Mouse (Mus musculus) lung, embryonic 15.5 days (tissue): Measurements from ENCODE around the gene Rec8. TPM values are rescaled to one million over a fixed set of nuclear protein-coding genes. Genes with fewer than 3 reads are reported as not detected.
A peak's percentile ranks its signal among the peaks of the same experiment; 100 is the strongest.

Experiments used
- ATAC-seq: fragments of 200-750 bp; cut with Nextera tagmentation; 2 replicates; pipeline ENCODE4 v1.8.0; 2017; ENCODE audit warnings: moderate number of reproducible peaks, borderline replicate concordance; ENCODE audit not compliant: low FRiP score, low TSS enrichment; ENCODE audit errors: extremely low read depth
- H3K27ac ChIP-seq: fragments of 300-500 bp; sonication (generic); 2 replicates; pipeline ENCODE4 v1.5.1; 2015; ENCODE audit warnings: moderate library complexity, mild to moderate bottlenecking, inconsistent platforms
- H3K27me3 ChIP-seq: fragments of 300-500 bp; sonication (generic); 2 replicates; pipeline ENCODE4 v1.6.1; 2015; ENCODE audit warnings: inconsistent platforms
- H3K36me3 ChIP-seq: fragments of 300-500 bp; sonication (generic); 2 replicates; pipeline ENCODE4 v1.6.1; 2015; ENCODE audit warnings: inconsistent platforms
- H3K4me1 ChIP-seq: fragments of 300-500 bp; sonication (generic); 2 replicates; pipeline ENCODE4 v1.6.1; 2015; ENCODE audit warnings: inconsistent platforms
- H3K4me2 ChIP-seq: fragments of 300-500 bp; sonication (generic); 2 replicates; pipeline ENCODE4 v1.6.1; 2015; ENCODE audit warnings: inconsistent platforms, mild to moderate bottlenecking, moderate library complexity
- H3K4me3 ChIP-seq: fragments of 300-500 bp; sonication (generic); 2 replicates; pipeline ENCODE4 v1.5.1; 2015; ENCODE audit warnings: mild to moderate bottlenecking, inconsistent platforms
- H3K9ac ChIP-seq: fragments of 300-500 bp; sonication (generic); 2 replicates; pipeline ENCODE4 v1.6.1; 2015; ENCODE audit warnings: inconsistent platforms
- H3K9me3 ChIP-seq: fragments of 300-500 bp; sonication (generic); 2 replicates; pipeline ENCODE4 v1.6.1; 2016; ENCODE audit warnings: inconsistent platforms
- WGBS: fragments of 180-500 bp; shearing (Covaris S2); methylation state at CpG from one replicate; pipeline ENCODE4 v1.1.7; 2015; 5-methylcytosine and 5-hydroxymethylcytosine counted together
- polyA plus RNA-seq: library from polyadenylated mRNA; unstranded; fragments of >200 nt; fragmentation: Nextera tagmentation; extraction: Ambion mirVana; gene quantifications from 2 replicates; pipeline ENCODE4 v1.2.1, GENCODE M21; 2015

The Rec8 gene
- polyA plus RNA-seq, 1 experiment from 2014 or later: 22.9 TPM

DNA sequence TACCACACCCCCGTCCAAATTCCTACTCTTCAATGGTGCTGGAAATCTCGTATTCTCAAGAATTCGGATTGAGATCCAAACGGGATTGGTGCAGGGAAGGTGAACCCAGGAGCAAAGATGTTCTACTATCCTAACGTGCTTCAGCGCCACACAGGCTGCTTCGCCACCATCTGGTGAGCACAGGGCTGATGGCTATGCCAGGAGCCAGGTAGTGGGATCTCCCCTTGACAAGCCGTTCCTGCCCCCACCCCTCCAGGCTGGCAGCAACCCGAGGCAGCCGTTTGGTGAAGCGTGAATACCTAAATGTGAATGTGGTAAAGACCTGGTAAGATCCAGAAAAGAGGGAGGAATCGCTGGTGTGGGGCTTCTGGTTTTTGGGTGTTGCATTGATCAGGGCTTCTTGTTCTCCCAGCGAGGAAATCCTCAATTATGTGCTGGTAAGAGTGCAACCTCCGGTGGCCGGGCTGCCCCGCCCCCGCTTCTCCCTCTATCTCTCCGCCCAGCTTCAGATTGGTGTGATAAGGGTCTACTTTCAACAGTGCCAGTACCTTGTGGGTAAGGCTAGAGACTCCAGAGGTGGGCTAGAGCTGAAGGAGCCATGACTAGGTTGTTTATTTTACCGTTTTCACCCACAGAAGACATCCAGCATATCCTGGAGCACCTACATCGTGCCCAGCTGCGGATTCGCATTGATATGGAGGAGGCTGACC, 804 bp downstream of the Rec8 start:
- Histone ChIP-seq H3K4me3 (peak overlapping the region; percentile 36), H3K9me3 (no peaks in the 10 kb centered on the region), H3K4me1 (peaks cover 7% of the 10 kb centered on the region; the same call in 1 of the 2 replicates), H3K9ac (peak overlapping the region; percentile 21), H3K36me3 (no peaks in the 10 kb centered on the region), H3K27me3 (no peaks in the 10 kb centered on the region), H3K27ac (peak overlapping the region; percentile 26; the same call in 1 of the 2 replicates), H3K4me2 (peak overlapping the region; percentile 52)
- WGBS: 27% methylated on average over 22 of the region's 22 CpGs
- no peak for ATAC-seq

GRCm38 (mm10) chr14:55628077-55628827, 10.4 kb downstream of the Rec8 start:
- 87% methylated on average over 27 of the region's 27 CpGs for WGBS
- no peak for ATAC-seq

DNA sequence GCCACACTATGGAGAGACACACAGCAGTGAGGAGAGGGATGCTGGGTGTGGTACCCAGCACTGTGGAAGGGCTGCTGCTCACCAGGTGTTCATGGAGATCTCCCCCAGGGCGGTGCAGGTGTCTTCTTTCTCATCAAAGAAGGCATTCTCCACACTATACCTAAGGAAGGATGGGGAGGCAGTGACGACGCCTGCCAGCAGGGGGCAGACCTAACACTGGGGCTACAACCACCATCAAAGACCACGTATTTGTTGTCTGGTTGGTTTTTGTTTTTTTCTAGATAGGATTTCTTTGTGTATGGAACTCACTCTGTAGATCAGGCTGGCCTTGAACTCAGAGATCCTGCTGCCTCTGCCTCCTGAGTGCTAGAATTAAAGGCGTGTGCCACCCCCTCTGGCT, 11.5 kb downstream of the Rec8 start:
- Histone ChIP-seq H3K36me3 (peaks cover 96% of the 10 kb centered on the region), H3K4me3 (no peak overlapping the region), H3K4me1 (no peaks in the 10 kb centered on the region; the same call in 1 of the 2 replicates), H3K27me3 (no peaks in the 10 kb centered on the region), H3K9me3 (no peaks in the 10 kb centered on the region), H3K27ac (no peak overlapping the region), H3K9ac (no peak overlapping the region), H3K4me2 (no peak overlapping the region)
- WGBS: 52% methylated on average over 5 of the region's 5 CpGs
- no peak for ATAC-seq

More at GRCm38 (mm10) chr14:55628077-55628827, 10.4 kb downstream of the Rec8 start:
- H3K27me3 ChIP-seq: no peaks in the 10 kb centered on the region
- H3K4me3 ChIP-seq: no peak overlapping the region
- no peaks in the 10 kb centered on the region for H3K4me1 ChIP-seq
- no peak overlapping the region for H3K27ac ChIP-seq
- H3K9me3 ChIP-seq: no peaks in the 10 kb centered on the region
- H3K9ac ChIP-seq: no peak overlapping the region
- peaks cover 92% of the 10 kb centered on the region for H3K36me3 ChIP-seq
- no peak overlapping the region for H3K4me2 ChIP-seq

DNA sequence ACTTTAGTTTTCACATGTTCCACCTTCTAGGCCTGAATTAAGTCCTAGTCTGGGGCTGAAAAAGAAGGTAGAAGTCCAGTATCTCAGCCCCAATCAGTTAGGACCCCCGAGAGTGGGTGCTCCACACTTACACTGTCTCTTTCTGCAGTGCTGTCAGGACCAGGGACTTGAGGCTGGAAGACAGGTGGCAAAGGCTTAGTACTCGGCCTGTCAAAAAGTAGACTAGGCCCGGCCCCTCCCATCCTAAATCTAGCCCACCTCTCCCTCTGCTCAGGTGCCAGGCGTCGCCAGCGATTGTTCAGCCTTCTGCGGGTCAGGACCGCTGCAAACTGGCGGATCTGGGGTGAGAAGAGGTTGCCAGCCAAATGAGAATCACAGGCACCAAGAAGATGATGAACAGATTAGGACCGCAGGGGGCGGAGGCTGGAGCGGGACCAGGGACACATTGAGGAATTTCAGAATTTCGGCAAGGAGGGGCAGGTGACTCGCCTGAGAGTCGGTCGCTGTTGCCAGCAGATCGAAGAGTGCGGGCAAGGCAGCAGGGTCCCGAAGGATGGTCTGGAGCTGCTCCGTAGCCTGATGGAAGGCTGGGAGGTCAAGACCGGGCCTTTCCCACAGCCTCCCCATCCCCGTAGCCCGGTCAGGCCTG, 17.2 kb downstream of the Rec8 start:
- Histone ChIP-seq H3K9ac (peak overlapping the region; percentile 81), H3K9me3 (no peaks in the 10 kb centered on the region), H3K4me2 (peak overlapping the region; percentile 98), H3K27ac (peak overlapping the region; percentile 58), H3K4me3 (peak overlapping the region; percentile 80), H3K27me3 (no peaks in the 10 kb centered on the region), H3K4me1 (peaks cover 15% of the 10 kb centered on the region; the same call in 1 of the 2 replicates), H3K36me3 (peaks cover 72% of the 10 kb centered on the region)
- peak; percentile 53; the same call in 1 of the 2 replicates for ATAC-seq
- WGBS: 2% methylated on average over 23 of the region's 23 CpGs

GRCm38 (mm10) chr14:55635523-55636007, 17.7 kb downstream of the Rec8 start, which contains the start of gene Ipo4:
Ipo4 (minus strand) TSS chr14:55635957.
- no peaks in the 10 kb centered on the region for H3K27me3 ChIP-seq
- 1% methylated on average over 33 of the region's 33 CpGs for WGBS
- H3K36me3 ChIP-seq: peaks cover 72% of the 10 kb centered on the region
- H3K9me3 ChIP-seq: no peaks in the 10 kb centered on the region
- H3K9ac ChIP-seq: peak within 1 kb of the TSS; percentile 81
- peak within 1 kb of the TSS; percentile 80 for H3K4me3 ChIP-seq
- H3K4me1 ChIP-seq: peaks cover 15% of the 10 kb centered on the region; the same call in 1 of the 2 replicates
- peak; percentile 87 for ATAC-seq
- peak within 1 kb of the TSS; percentile 58 for H3K27ac ChIP-seq
- peak within 1 kb of the TSS; percentile 98 for H3K4me2 ChIP-seq

GRCm38 (mm10) chr14:55637795-55638194, 20.0 kb downstream of the Rec8 start, which contains the start of gene Gm49378:
Gm49378 (minus strand) TSS chr14:55637895.
- peaks cover 58% of the 10 kb centered on the region for H3K36me3 ChIP-seq

GRCm38 (mm10) chr14:55640816-55641215, 23.0 kb downstream of the Rec8 start:
- Histone ChIP-seq H3K36me3 (peaks cover 45% of the 10 kb centered on the region), H3K9me3 (no peaks in the 10 kb centered on the region), H3K27ac (no peak overlapping the region), H3K4me2 (no peak overlapping the region), H3K4me1 (peaks cover 24% of the 10 kb centered on the region), H3K9ac (no peak overlapping the region), H3K27me3 (no peaks in the 10 kb centered on the region), H3K4me3 (no peak overlapping the region)
- no peak for ATAC-seq
- WGBS: 96% methylated on average over 14 of the region's 14 CpGs

More at GRCm38 (mm10) chr14:55637795-55638194, 20.0 kb downstream of the Rec8 start, which contains the start of gene Gm49378:
- no peak within 1 kb of the TSS for H3K4me2 ChIP-seq
- no peak within 1 kb of the TSS for H3K27ac ChIP-seq
- peaks cover 21% of the 10 kb centered on the region for H3K4me1 ChIP-seq
- H3K27me3 ChIP-seq: no peaks in the 10 kb centered on the region
- H3K4me3 ChIP-seq: no peak within 1 kb of the TSS
- no peak for ATAC-seq
- H3K9ac ChIP-seq: no peak within 1 kb of the TSS
- WGBS: 86% methylated on average over 9 of the region's 9 CpGs
- H3K9me3 ChIP-seq: no peaks in the 10 kb centered on the region

GRCm38 (mm10) chr14:55641291-55641690, 23.5 kb downstream of the Rec8 start:
- H3K9me3 ChIP-seq: no peaks in the 10 kb centered on the region
- no peak overlapping the region for H3K4me2 ChIP-seq
- H3K9ac ChIP-seq: no peak overlapping the region
- no peak for ATAC-seq
- H3K36me3 ChIP-seq: peaks cover 45% of the 10 kb centered on the region
- H3K27ac ChIP-seq: no peak overlapping the region
- peaks cover 20% of the 10 kb centered on the region for H3K4me1 ChIP-seq
- 92% methylated on average over 13 of the region's 13 CpGs for WGBS
- H3K27me3 ChIP-seq: no peaks in the 10 kb centered on the region
- no peak overlapping the region for H3K4me3 ChIP-seq

DNA sequence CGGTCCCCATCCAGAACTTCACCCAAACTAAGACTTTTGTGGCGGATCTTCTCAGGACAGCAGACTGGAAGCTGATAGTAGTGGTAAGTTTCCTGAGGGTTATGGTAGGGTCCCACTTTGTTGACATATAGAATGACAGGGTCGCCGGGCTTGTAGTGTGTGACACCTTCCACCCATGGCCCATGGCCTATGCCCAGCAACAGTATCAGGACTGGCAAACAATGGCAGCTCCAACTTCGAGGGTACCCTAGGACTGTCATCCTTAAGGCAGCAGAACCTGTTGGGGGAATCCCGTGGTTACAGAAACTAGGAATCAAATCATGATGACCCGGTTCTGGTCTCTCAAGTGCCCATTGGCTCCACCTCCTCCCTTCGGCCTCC, 24.8 kb downstream of the Rec8 start:
- peak; percentile 15; the same call in 1 of the 2 replicates for ATAC-seq
- 16% methylated on average over 8 of the region's 8 CpGs for WGBS

GRCm38 (mm10) chr14:55643060-55643907, 25.4 kb downstream of the Rec8 start, which contains the start of gene Tm9sf1:
Tm9sf1 (minus strand) TSS chr14:55643806.
- Histone ChIP-seq H3K27ac (peak within 1 kb of the TSS; percentile 96), H3K36me3 (peaks cover 34% of the 10 kb centered on the region), H3K9ac (peak within 1 kb of the TSS; percentile 97), H3K9me3 (no peaks in the 10 kb centered on the region), H3K4me3 (peak within 1 kb of the TSS; percentile 91), H3K27me3 (no peaks in the 10 kb centered on the region), H3K4me1 (peaks cover 18% of the 10 kb centered on the region), H3K4me2 (peak within 1 kb of the TSS; percentile 78)
- under 1% methylated on average over 86 of the region's 89 CpGs for WGBS
- ATAC-seq: peak; percentile 92

More for the DNA sequence above, 24.8 kb downstream of the Rec8 start:
- no peaks in the 10 kb centered on the region for H3K27me3 ChIP-seq
- peaks cover 40% of the 10 kb centered on the region for H3K36me3 ChIP-seq
- peak overlapping the region; percentile 96 for H3K27ac ChIP-seq
- no peaks in the 10 kb centered on the region for H3K9me3 ChIP-seq
- peak overlapping the region; percentile 97 for H3K9ac ChIP-seq
- peak overlapping the region; percentile 91 for H3K4me3 ChIP-seq
- peaks cover 18% of the 10 kb centered on the region for H3K4me1 ChIP-seq
- H3K4me2 ChIP-seq: peak overlapping the region; percentile 78
